ENCODE assay signal across 8 mouse cellular contexts in genomic region chr15:37005793-37006474, GRCm38 (mm10). TPM values are rescaled to one million over a fixed set of nuclear protein-coding genes. Genes with fewer than 3 reads are reported as not detected.
DNase-seq lines count a peak whose midpoint lies in the region; ATAC-seq and TF ChIP-seq lines count a peak whose summit lies in the region.

No protein-coding gene starts in this region.

- H3K9ac ChIP-seq in liver, adult 2 months (ENCODE audit: low read depth, low read length) = peak overlapping the region; percentile 94
- H3K9ac ChIP-seq in embryonic facial prominence, embryonic 11.5 days (replicated peaks; ENCODE audit: low read length) = peak overlapping the region; percentile 99
- peak overlapping the region; percentile 99 for H3K9ac ChIP-seq in intestine, embryonic 15.5 days
- H3K9ac ChIP-seq in neural tube, embryonic 13.5 days = peak overlapping the region; percentile 99

- peaks cover 9% of the 10 kb centered on the region for H3K4me1 ChIP-seq in liver, adult 2 months (ENCODE audit: control insufficient read depth, insufficient read depth, low read length)
- H3K4me1 ChIP-seq in embryonic facial prominence, embryonic 11.5 days (ENCODE audit: control insufficient read depth, insufficient read depth, low read length) = no peaks in the 10 kb centered on the region
- H3K4me1 ChIP-seq in intestine, embryonic 15.5 days (replicated peaks) = peaks cover 3% of the 10 kb centered on the region; the same call in 1 of the 2 replicates
- H3K4me1 ChIP-seq in neural tube, embryonic 13.5 days (replicated peaks) = peaks cover 33% of the 10 kb centered on the region

- no peaks in the 10 kb centered on the region for H3K27me3 ChIP-seq in liver, adult 2 months (ENCODE audit: control insufficient read depth, insufficient read depth, low read length)
- no peaks in the 10 kb centered on the region for H3K27me3 ChIP-seq in embryonic facial prominence, embryonic 11.5 days (ENCODE audit: control insufficient read depth, insufficient read depth, low read length)
- no peaks in the 10 kb centered on the region for H3K27me3 ChIP-seq in intestine, embryonic 15.5 days (replicated peaks)
- no peaks in the 10 kb centered on the region for H3K27me3 ChIP-seq in neural tube, embryonic 13.5 days

- ATAC-seq in embryonic facial prominence, embryonic 11.5 days (replicated peaks; ENCODE audit: insufficient number of reproducible peaks, low FRiP score, low TSS enrichment, low read depth) = no peak
- ATAC-seq in intestine, embryonic 15.5 days = no peak
- ATAC-seq in neural tube, embryonic 13.5 days (ENCODE audit: low read depth) = no peak

- H3K4me2 ChIP-seq in embryonic facial prominence, embryonic 11.5 days (ENCODE audit: low read depth, low read length) = peak overlapping the region; percentile 59
- peak overlapping the region; percentile 53 for H3K4me2 ChIP-seq in intestine, embryonic 15.5 days (replicated peaks)
- H3K4me2 ChIP-seq in neural tube, embryonic 13.5 days = peak overlapping the region; percentile 70

- H3K4me3 ChIP-seq in liver, adult 2 months (ENCODE audit: insufficient read depth, low read depth, low read length) = peak overlapping the region; percentile 77
- H3K4me3 ChIP-seq in embryonic facial prominence, embryonic 11.5 days (ENCODE audit: low read depth, low read length) = peak overlapping the region; percentile 99
- H3K4me3 ChIP-seq in intestine, embryonic 15.5 days (replicated peaks) = peak overlapping the region; percentile 94
- peak overlapping the region; percentile 93 for H3K4me3 ChIP-seq in neural tube, embryonic 13.5 days

- WGBS in liver, adult 2 months = 31% methylated on average over 7 of the region's 7 CpGs
- 43% methylated on average over 7 of the region's 7 CpGs for WGBS in embryonic facial prominence, embryonic 11.5 days
- WGBS in intestine, embryonic 15.5 days = 35% methylated on average over 7 of the region's 7 CpGs
- WGBS in neural tube, embryonic 13.5 days = 39% methylated on average over 7 of the region's 7 CpGs

- TF ChIP-seq CTCF in liver, adult 2 months (IDR thresholded peaks at IDR 0.05; ENCODE audit: low read depth, low read length) = no peak

- TF ChIP-seq POLR2A in liver, adult 2 months (IDR thresholded peaks at IDR 0.05; ENCODE audit: extremely low read depth, insufficient read depth, low read length) = no peak

- H3K36me3 ChIP-seq in liver, adult 2 months (ENCODE audit: control insufficient read depth, insufficient read depth, low read length) = peaks cover 16% of the 10 kb centered on the region
- peaks cover 2% of the 10 kb centered on the region for H3K36me3 ChIP-seq in embryonic facial prominence, embryonic 11.5 days (replicated peaks; ENCODE audit: control insufficient read depth, insufficient read depth, low read depth, low read length)
- peaks cover 10% of the 10 kb centered on the region for H3K36me3 ChIP-seq in intestine, embryonic 15.5 days
- peaks cover 19% of the 10 kb centered on the region for H3K36me3 ChIP-seq in neural tube, embryonic 13.5 days

- peak; percentile 39 for DNase-seq in liver, adult 2 months (ENCODE audit: extremely low read depth, low read depth, low spot score)
- no peak for DNase-seq in liver
- DNase-seq in embryonic facial prominence, embryonic 11.5 days (ENCODE audit: low spot score) = no peak
- DNase-seq in retina, postnatal 1 day = no peak
- DNase-seq in adrenal gland, adult 18-20 months (ENCODE audit: low spot score in 2 of 2) = no peak
- DNase-seq in B cell, adult 2 months = no peak

- peaks cover 9% of the 10 kb centered on the region; the same call in 1 of the 2 replicates for H3K79me2 ChIP-seq in liver, adult 2 months (ENCODE audit: control insufficient read depth, insufficient read depth, low read length)

- no peaks in the 10 kb centered on the region for H3K9me3 ChIP-seq in embryonic facial prominence, embryonic 11.5 days (replicated peaks; ENCODE audit: control insufficient read depth, low read length)
- H3K9me3 ChIP-seq in intestine, embryonic 15.5 days = no peaks in the 10 kb centered on the region
- H3K9me3 ChIP-seq in neural tube, embryonic 13.5 days = no peaks in the 10 kb centered on the region

- H3K27ac ChIP-seq in liver, adult 2 months (replicated peaks; ENCODE audit: insufficient read depth, low read depth, low read length) = peak overlapping the region; percentile 86
- H3K27ac ChIP-seq in embryonic facial prominence, embryonic 11.5 days (replicated peaks; ENCODE audit: low read depth, low read length) = no peak overlapping the region
- peak overlapping the region; percentile 98 for H3K27ac ChIP-seq in intestine, embryonic 15.5 days
- peak overlapping the region; percentile 98; the same call in 1 of the 2 replicates for H3K27ac ChIP-seq in neural tube, embryonic 13.5 days (replicated peaks)

RNA-seq across cellular contexts. Expression of gene Zfp706, which starts 1.6 kb away (rescaled TPM):
- 22.5 and 25.0 TPM in 2 replicates for total RNA-seq in liver, adult 2 months (2014; rRNA removed)
- 22.5 and 23.0 TPM in 2 replicates for polyA plus RNA-seq in liver, adult 2 months (2012; rRNA removed)
- 381 and 407 TPM in 2 replicates for polyA plus RNA-seq in embryonic facial prominence, embryonic 11.5 days (2014; fragmentation: Nextera tagmentation; extraction: Ambion mirVana)
- 544 and 685 TPM in 2 replicates for polyA plus RNA-seq in intestine, embryonic 15.5 days (2015; fragmentation: Nextera tagmentation; extraction: Ambion mirVana)
- polyA plus RNA-seq in neural tube, embryonic 13.5 days (2015; fragmentation: Nextera tagmentation; extraction: Ambion mirVana) = 455 and 475 TPM in 2 replicates
- 100 to 1,000 TPM; 188 to 240 TPM for total RNA-seq in adrenal gland, adult 18-20 months (2021)

Comparison
In these comparisons a context has a peak if more than half of its experiments do, and no peak if none do; other contexts are left out.
1. RNA of gene Zfp706, which starts 1.6 kb away (polyA plus RNA-seq): 544 to 685 TPM in intestine, embryonic 15.5 days, 455 to 475 TPM in neural tube, embryonic 13.5 days and 381 to 407 TPM in embryonic facial prominence, embryonic 11.5 days; 22.5 to 23.0 TPM in liver, adult 2 months; every median in the first group is over 10 times any median in the second.
2. Peak in every context shown above with its lines, with median percentiles within 50 percentile points of each other: H3K4me3 ChIP-seq, H3K9ac ChIP-seq and H3K4me2 ChIP-seq.